Comparison of ENCODE assay signal across 20 mouse cellular contexts in genomic region chr7:46390226-46390625, GRCm38 (mm10). TPM values are rescaled to one million over a fixed set of nuclear protein-coding genes. Genes with fewer than 3 reads are reported as not detected.
DNase-seq lines count a peak whose midpoint lies in the region; ATAC-seq and TF ChIP-seq lines count a peak whose summit lies in the region.
"Had no signal": no experiment of that assay in that cellular context is flagged by ENCODE, and none has a peak within 500 bp of the region (broad histone marks: within the 10 kb centered on the region; RNA-seq: fewer than 3 reads in every experiment).

No protein-coding gene starts in this region.

- no peak for TF ChIP-seq EP300 in lung, postnatal 0 days (IDR thresholded peaks at IDR 0.05)
- no peak for TF ChIP-seq EP300 in CH12.LX (IDR thresholded peaks at IDR 0.05; ENCODE audit: low read length)
- no peak for TF ChIP-seq EP300 in heart, adult 2 months (IDR thresholded peaks at IDR 0.05; ENCODE audit: insufficient read depth, low read depth, low read length)

- H3K4me2 ChIP-seq in lung, postnatal 0 days (replicated peaks; ENCODE audit: low read depth, low read length): no peak overlapping the region
- H3K4me2 ChIP-seq in CH12.LX (ENCODE audit: insufficient read depth, low read depth, poor library complexity, severe bottlenecking): peak overlapping the region; percentile 77; the same call in 1 of the 2 replicates
- peak overlapping the region; percentile 12 for H3K4me2 ChIP-seq in myocyte (ENCODE audit: low read depth)
- H3K4me2 ChIP-seq: embryonic facial prominence, embryonic 13.5 days; forebrain, embryonic 12.5 days; heart, embryonic 13.5 days had no signal

- ATAC-seq in lung, postnatal 0 days: no peak
- ATAC-seq: forebrain, embryonic 16.5 days; hindbrain, embryonic 16.5 days had no signal

- H3K27me3 ChIP-seq in lung, postnatal 0 days (replicated peaks; ENCODE audit: insufficient read depth, low read length): peaks cover 21% of the 10 kb centered on the region; the same call in 1 of the 2 replicates
- H3K27me3 ChIP-seq in CH12.LX (replicated peaks) (no peaks in the 10 kb centered on the region), myocyte (ENCODE audit: control insufficient read depth, insufficient read depth, insufficient read length) (peaks cover 25% of the 10 kb centered on the region)
- H3K27me3 ChIP-seq in heart, embryonic 10.5 days (ENCODE audit: insufficient read depth, poor library complexity, severe bottlenecking): peaks cover 51% of the 10 kb centered on the region
- peaks cover 3% of the 10 kb centered on the region for H3K27me3 ChIP-seq in heart, adult 2 months (ENCODE audit: control insufficient read depth, insufficient read depth, low read length)

- dilution Hi-C loops in CH12.LX (cut with MboI; ENCODE audit: extremely low pct_ligation_motif_present, extremely low pct_unique_long_range_greater_than_20kb, low sequenced_read_pairs): no loop called here

- H3K36me3 ChIP-seq in lung, postnatal 0 days (ENCODE audit: insufficient read depth, low read length): no peaks in the 10 kb centered on the region
- H3K36me3 ChIP-seq in CH12.LX (replicated peaks in 1 of 2; ENCODE audit: control insufficient read depth in 1 of 2, insufficient read depth in 1 of 2, low read length in 1 of 2) (no peaks in the 10 kb centered on the region), myocyte (ENCODE audit: control insufficient read depth, insufficient read depth) (no peaks in the 10 kb centered on the region)
- H3K36me3 ChIP-seq in heart, embryonic 10.5 days: no peaks in the 10 kb centered on the region
- H3K36me3 ChIP-seq in heart, adult 2 months (ENCODE audit: control insufficient read depth, insufficient read depth, low read length): no peaks in the 10 kb centered on the region
- H3K36me3 ChIP-seq: embryonic facial prominence, embryonic 13.5 days; forebrain, embryonic 12.5 days; heart, embryonic 13.5 days had no signal

- H3K9ac ChIP-seq in lung, postnatal 0 days (replicated peaks; ENCODE audit: low read depth): no peak overlapping the region
- no peak overlapping the region for H3K9ac ChIP-seq in CH12.LX (ENCODE audit: insufficient read depth, low read depth)
- no peak overlapping the region for H3K9ac ChIP-seq in heart, adult 2 months (ENCODE audit: low read depth, low read length)
- H3K9ac ChIP-seq: embryonic facial prominence, embryonic 13.5 days; forebrain, embryonic 12.5 days; heart, embryonic 13.5 days had no signal

- no peak for TF ChIP-seq CTCF in lung, postnatal 0 days (IDR thresholded peaks at IDR 0.05)
- no peak for TF ChIP-seq CTCF in lung, adult 2 months (IDR thresholded peaks at IDR 0.05; ENCODE audit: insufficient read depth, low read length)
- TF ChIP-seq CTCF in CH12.LX (conservative IDR thresholded peaks at IDR 0.05 in 1 of 2, IDR thresholded peaks at IDR 0.05 in 1 of 2; ENCODE audit: low read depth in 2 of 2, low read length in 2 of 2): no peak
- TF ChIP-seq CTCF in heart, adult 2 months (IDR thresholded peaks at IDR 0.05): no peak

- H3K27ac ChIP-seq in lung, postnatal 0 days (ENCODE audit: low read length): no peak overlapping the region
- no peak overlapping the region for H3K27ac ChIP-seq in CH12.LX (ENCODE audit: insufficient read depth, low read depth)
- H3K27ac ChIP-seq in heart, embryonic 10.5 days: no peak overlapping the region
- no peak overlapping the region for H3K27ac ChIP-seq in heart, adult 2 months
- H3K27ac ChIP-seq: embryonic facial prominence, embryonic 13.5 days; forebrain, embryonic 12.5 days; heart, embryonic 13.5 days had no signal

- H3K4me1 ChIP-seq in lung, postnatal 0 days (ENCODE audit: insufficient read depth, low read depth, low read length): no peaks in the 10 kb centered on the region
- no peaks in the 10 kb centered on the region for H3K4me1 ChIP-seq in lung, adult 2 months (ENCODE audit: control insufficient read depth, insufficient read depth, low read length)
- H3K4me1 ChIP-seq in CH12.LX (ENCODE audit: control insufficient read depth in 1 of 2, insufficient read depth in 2 of 2): peaks cover 6 to 56% of the 10 kb centered on the region in 2 experiments
- no peaks in the 10 kb centered on the region for H3K4me1 ChIP-seq in heart, embryonic 10.5 days
- no peaks in the 10 kb centered on the region for H3K4me1 ChIP-seq in heart, adult 2 months (ENCODE audit: control insufficient read depth, insufficient read depth, low read length)
- H3K4me1 ChIP-seq: embryonic facial prominence, embryonic 13.5 days; forebrain, embryonic 12.5 days; heart, embryonic 13.5 days had no signal

- 58% methylated on average over 4 of the region's 4 CpGs for WGBS in lung, postnatal 0 days
- 47% methylated on average over 4 of the region's 4 CpGs for WGBS in lung, adult 2 months
- 61% methylated on average over 4 of the region's 4 CpGs for WGBS in heart, embryonic 10.5 days
- 42% methylated on average over 4 of the region's 4 CpGs for WGBS in heart, adult 2 months

- H3ac ChIP-seq in myocyte (ENCODE audit: control insufficient read depth, insufficient read length): no peak overlapping the region

- intact Hi-C loops in heart, adult 2 months (cut with DNase I): loop anchor here (10.0 kb wide), 1 partner anchor 325 kb away; the partner anchor contains the start of genes Saa3 and Saal1

- H3K79me2 ChIP-seq in CH12.LX (replicated peaks; ENCODE audit: control insufficient read depth, extremely low read depth, insufficient read depth, poor library complexity, severe bottlenecking) (no peaks in the 10 kb centered on the region), myocyte (ENCODE audit: control insufficient read depth, insufficient read depth) (no peaks in the 10 kb centered on the region)
- no peaks in the 10 kb centered on the region for H3K79me2 ChIP-seq in heart, adult 2 months (replicated peaks; ENCODE audit: control insufficient read depth, insufficient read depth, low read length)

- TF ChIP-seq RAD21 in CH12.LX (IDR thresholded peaks at IDR 0.05; ENCODE audit: low read depth, low read length): no peak

- H3K9me3 ChIP-seq in lung, postnatal 0 days (ENCODE audit: low read length): no peaks in the 10 kb centered on the region
- no peaks in the 10 kb centered on the region for H3K9me3 ChIP-seq in CH12.LX (replicated peaks; ENCODE audit: low read length)
- H3K9me3 ChIP-seq in heart, embryonic 10.5 days: no peaks in the 10 kb centered on the region
- H3K9me3 ChIP-seq: embryonic facial prominence, embryonic 13.5 days; forebrain, embryonic 12.5 days; heart, embryonic 13.5 days had no signal

- in situ Hi-C loops in CH12.LX (cut with MboI; ENCODE audit: low pct_ligation_motif_present, low pct_unique_long_range_greater_than_20kb, low sequenced_read_pairs): loop anchor here (5.0 kb wide), 1 partner anchor 217 kb away; no protein-coding TSS in a partner anchor

- TF ChIP-seq POLR2A in lung, adult 2 months (IDR thresholded peaks at IDR 0.05; ENCODE audit: borderline replicate concordance, extremely low read depth, low read depth, low read length): no peak
- TF ChIP-seq POLR2A in CH12.LX (IDR thresholded peaks at IDR 0.05; ENCODE audit: low read depth, low read length) (no peak), myocyte (IDR thresholded peaks at IDR 0.05; ENCODE audit: insufficient read length, low read depth) (no peak)
- no peak for TF ChIP-seq POLR2A in heart, adult 2 months (IDR thresholded peaks at IDR 0.05; ENCODE audit: insufficient read depth, low read depth, low read length)

- peak; percentile 13 for DNase-seq in lung, postnatal 0 days (ENCODE audit: low spot score)
- no peak for DNase-seq in lung, adult 2 months
- DNase-seq in CH12.LX (ENCODE audit: extremely low read depth): no peak
- peak; percentile 50 for DNase-seq in NIH3T3 (ENCODE audit: low read depth)
- DNase-seq in heart, embryonic 10.5 days (ENCODE audit: low spot score): no peak
- DNase-seq in heart, adult 2 months: no peak
- DNase-seq: adrenal gland, postnatal 14 days; cerebellum, adult 11-12 months; cerebellum, postnatal 36 days; gastrocnemius, postnatal 10 days; heart, postnatal 36 days had no signal

- H3K4me3 ChIP-seq in lung, postnatal 0 days (ENCODE audit: low read depth, low read length): no peak overlapping the region
- H3K4me3 ChIP-seq in lung, adult 2 months (replicated peaks; ENCODE audit: extremely low read depth, low read depth, low read length): no peak overlapping the region
- H3K4me3 ChIP-seq in CH12.LX (replicated peaks in 1 of 3; ENCODE audit: low read depth in 2 of 3, low read length in 2 of 3, poor library complexity in 1 of 3): no peak overlapping the region
- H3K4me3 ChIP-seq in myocyte: no peak overlapping the region
- H3K4me3 ChIP-seq in heart, embryonic 10.5 days: no peak overlapping the region
- no peak overlapping the region for H3K4me3 ChIP-seq in heart, adult 2 months
- H3K4me3 ChIP-seq: embryonic facial prominence, embryonic 13.5 days; forebrain, embryonic 12.5 days; heart, embryonic 13.5 days had no signal

TF ChIP-seq in CH12.LX, 34 proteins besides CTCF, POLR2A, EP300 and RAD21 (continues in another document):
- TF ChIP-seq E2F4 (IDR thresholded peaks at IDR 0.05; ENCODE audit: insufficient replicate concordance, low read depth, low read length): no peak
- no peak for TF ChIP-seq MAFK (IDR thresholded peaks at IDR 0.05; ENCODE audit: insufficient replicate concordance, low read length)
- no peak for TF ChIP-seq MAZ (IDR thresholded peaks at IDR 0.05; ENCODE audit: low read depth, low read length)

TF ChIP-seq in myocyte, 11 proteins besides CTCF, POLR2A, EP300 and RAD21 (continues in another document):
- TF ChIP-seq REST (IDR thresholded peaks at IDR 0.05; ENCODE audit: insufficient read depth, insufficient read length) (no peak), USF1 (IDR thresholded peaks at IDR 0.05; ENCODE audit: low read depth) (no peak), CEBPB (IDR thresholded peaks at IDR 0.05; ENCODE audit: insufficient read depth, poor library complexity, severe bottlenecking) (no peak)

RNA-seq across cellular contexts. Expression of gene Kcnc1, which starts 6.1 kb away (rescaled TPM):
- polyA plus RNA-seq in lung, postnatal 0 days (2015; fragmentation: Nextera tagmentation; extraction: Ambion mirVana): 0.06 and 0.07 TPM in 2 replicates
- polyA plus RNA-seq in lung, adult 2 months (2012; rRNA removed): 0.32 and 0.40 TPM in 2 replicates
- total RNA-seq in CH12.LX (2012; rRNA removed): 0.04 and 0.08 TPM in 2 replicates
- not detected in 2 replicates for total RNA-seq in CH12.LX (2014; rRNA removed)
- polyA plus RNA-seq in CH12.LX (2012; ENCODE audit: insufficient read length, low read depth): 0.14 TPM in 1 of 2 replicates, not detected in the other
- 0.07 TPM for polyA plus RNA-seq in myocyte (2012; fragmentation: generic; extraction: Trizol)
- 0.04 TPM in 1 of 2 replicates, not detected in the other for polyA plus RNA-seq in heart, embryonic 10.5 days (2016; fragmentation: Nextera tagmentation; extraction: Ambion mirVana)
- total RNA-seq in heart, adult 2 months (2021): under 1 TPM; 0.09 to 0.21 TPM
- polyA plus RNA-seq in heart, adult 2 months (2012; rRNA removed): 0.10 and 0.41 TPM in 2 replicates
- polyA plus RNA-seq: heart, postnatal 0 days had no signal

RNA-seq across cellular contexts. Expression of gene Myod1, which starts 14.0 kb away (rescaled TPM):
- polyA plus RNA-seq in lung, postnatal 0 days (2015; fragmentation: Nextera tagmentation; extraction: Ambion mirVana): not detected in 2 replicates
- polyA plus RNA-seq in lung, adult 2 months (2012; rRNA removed): 1.1 TPM in 1 of 2 replicates, not detected in the other
- total RNA-seq in CH12.LX (2012; rRNA removed): not detected in 2 replicates
- total RNA-seq in CH12.LX (2014; rRNA removed): not detected in 2 replicates
- not detected in 2 replicates for polyA plus RNA-seq in CH12.LX (2012; ENCODE audit: insufficient read length, low read depth)
- polyA plus RNA-seq in myocyte (2012; fragmentation: generic; extraction: Trizol): 396 TPM
- 0.17 and 0.85 TPM in 2 replicates for polyA plus RNA-seq in heart, embryonic 10.5 days (2016; fragmentation: Nextera tagmentation; extraction: Ambion mirVana)
- not detected for total RNA-seq in heart, adult 2 months (2021)
- not detected in 2 replicates for polyA plus RNA-seq in heart, adult 2 months (2012; rRNA removed)
- total RNA-seq: adrenal gland, postnatal 14 days; heart, postnatal 36 days had no signal
- polyA plus RNA-seq: CD4-positive, CD25-positive, alpha-beta regulatory T cell, adult 4 months; heart, postnatal 0 days; inflammation-experienced regulatory T-cells, adult 6 months had no signal

Comparison
In these comparisons a context has a peak if more than half of its experiments do, and no peak if none do; other contexts are left out.
1. DNase-seq: peak in lung, postnatal 0 days (single experiment) and NIH3T3 (single experiment); none in lung, adult 2 months (single experiment), CH12.LX (single experiment), heart, embryonic 10.5 days (single experiment) and heart, adult 2 months (0 of 2).
2. RNA of gene Myod1, which starts 14.0 kb away (polyA plus RNA-seq): 396 TPM in myocyte (single experiment); 1.1 TPM in lung, adult 2 months, 0.17 to 0.85 TPM in heart, embryonic 10.5 days, not detected in lung, postnatal 0 days, not detected in CH12.LX and not detected in heart, adult 2 months; every median in the first group is over 100 times any median in the second.